Mouse (Mus musculus) T-helper 1 cell (primary cell): ENCODE results near the gene Nectin2.
"Not testable (repeated sequence)": the region's sequence is repeated elsewhere in the genome, so short reads cannot be mapped to it uniquely, and the experiment has no call there.

ENCODE experiments used
- in situ Hi-C: fragments of 300-600 bp; cut with MboI, MseI; formaldehyde crosslinking; loops from one replicate; pipeline ENCODE4 v1.15.1; 2025; ENCODE audit warnings: high pct_unique_total_duplicates

Gene Nectin2

DNA sequence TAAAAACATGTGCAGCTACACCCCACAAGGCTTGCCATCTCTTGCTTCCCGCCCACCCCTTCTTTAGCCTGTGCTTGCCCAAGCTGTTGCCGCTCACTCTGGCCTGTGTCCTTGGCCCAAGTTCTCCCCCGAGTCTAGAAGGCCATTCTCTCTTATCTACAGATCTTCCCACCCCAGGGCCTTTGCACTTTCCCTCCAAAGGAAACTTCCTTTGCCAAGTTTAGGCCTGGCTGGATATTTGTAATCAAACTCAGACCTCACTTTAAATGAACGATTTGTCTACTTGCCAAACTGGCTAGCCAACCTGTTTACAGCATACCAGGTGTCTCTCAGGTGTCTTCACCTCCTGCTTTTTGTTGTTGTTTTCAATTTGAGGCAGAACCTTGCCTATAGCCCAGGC lies 59.4 kb downstream of the Nectin2 start:
- in situ Hi-C loops: no loop called here

DNA sequence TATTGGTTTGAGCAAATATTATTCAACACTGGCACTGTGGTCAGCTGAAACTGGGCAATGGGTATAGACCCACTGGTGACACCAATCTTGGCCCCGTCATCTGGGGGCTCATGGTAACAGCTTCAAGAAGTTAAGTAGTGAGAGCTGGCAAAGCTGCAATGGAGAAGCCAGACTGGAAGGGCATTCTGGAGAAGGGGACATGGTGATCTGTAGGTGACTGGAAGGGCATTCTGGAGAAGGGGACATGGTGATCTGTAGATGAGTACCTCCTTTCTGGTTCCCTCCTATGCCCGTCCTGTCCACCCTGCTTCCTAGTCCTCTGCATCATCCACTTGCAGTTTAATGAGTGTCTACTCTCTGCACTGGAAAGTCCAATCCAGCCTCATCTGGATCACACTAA lies 61.7 kb downstream of the Nectin2 start:
- in situ Hi-C loops: no loop called here

DNA sequence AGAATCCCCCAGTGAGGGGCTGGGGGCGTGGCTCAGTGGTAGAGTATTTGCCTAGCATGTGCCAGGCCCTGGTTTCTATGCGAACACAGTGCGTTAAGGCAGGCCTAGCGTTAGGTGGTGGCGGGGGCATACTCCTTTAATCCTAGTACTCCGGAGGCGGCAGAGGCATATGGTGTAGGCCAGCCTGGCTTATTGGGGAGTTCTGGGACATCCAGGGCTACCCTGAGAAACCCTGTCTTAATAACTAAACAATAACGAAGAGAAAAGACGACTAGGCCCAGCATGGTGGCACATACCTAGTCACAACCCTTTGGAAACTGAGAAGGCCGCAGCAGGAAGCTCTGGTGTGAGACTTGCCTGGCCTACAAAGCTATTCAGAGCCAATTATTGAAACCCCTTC lies 62.2 kb downstream of the Nectin2 start:
- in situ Hi-C loops: no loop called here

DNA sequence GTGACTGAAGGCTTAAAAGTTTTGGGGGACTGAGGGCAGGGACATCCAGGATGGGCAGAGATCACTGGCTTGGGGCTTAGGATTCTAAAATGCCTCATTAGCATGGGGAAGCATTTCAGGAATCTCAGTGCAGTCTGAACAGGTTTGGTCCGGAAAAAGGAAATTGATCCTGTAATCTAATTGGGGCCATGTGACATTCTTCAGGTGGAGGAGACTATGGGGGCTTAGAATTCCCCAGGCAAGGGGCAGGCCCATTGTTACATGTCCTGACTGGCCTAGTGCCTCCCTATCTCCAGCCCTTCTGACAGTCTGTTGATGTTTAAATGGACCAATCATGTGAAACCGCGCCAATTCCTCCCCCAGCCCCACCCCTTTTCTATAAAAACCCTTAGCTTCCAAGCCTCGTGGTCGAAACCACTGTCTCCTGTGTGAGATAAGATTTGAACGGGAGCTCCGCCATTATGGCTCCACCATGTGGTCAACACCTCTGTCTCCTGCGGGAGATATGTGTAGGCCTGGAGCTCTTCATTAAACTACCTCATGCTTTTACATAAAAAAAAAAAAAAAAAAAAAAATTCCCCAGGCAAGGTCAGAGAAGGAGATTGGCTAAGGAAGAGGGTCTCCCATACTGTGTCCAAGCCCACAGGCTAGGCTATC lies 63.2 kb downstream of the Nectin2 start:
- in situ Hi-C loops: not testable (repeated sequence)

DNA sequence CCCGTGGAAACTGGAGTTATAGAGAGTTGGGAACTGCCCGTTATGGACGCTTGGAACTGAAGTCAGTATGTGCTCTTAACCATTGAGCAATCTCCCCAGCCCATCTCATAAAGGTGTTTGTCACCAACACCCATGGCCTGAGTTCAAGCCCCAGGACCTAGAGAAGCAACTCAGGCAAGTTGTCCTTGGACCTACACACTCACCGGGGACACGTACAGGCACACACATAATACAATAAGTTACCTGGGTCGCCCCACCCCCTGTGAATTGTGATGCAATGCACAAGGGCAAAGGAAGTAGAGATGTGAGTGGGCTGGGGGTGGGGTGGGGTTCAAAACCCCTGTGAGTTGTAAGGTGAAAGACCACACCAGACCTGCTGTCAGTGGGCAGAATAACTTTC lies 63.8 kb downstream of the Nectin2 start:
- in situ Hi-C loops: no loop called here

DNA sequence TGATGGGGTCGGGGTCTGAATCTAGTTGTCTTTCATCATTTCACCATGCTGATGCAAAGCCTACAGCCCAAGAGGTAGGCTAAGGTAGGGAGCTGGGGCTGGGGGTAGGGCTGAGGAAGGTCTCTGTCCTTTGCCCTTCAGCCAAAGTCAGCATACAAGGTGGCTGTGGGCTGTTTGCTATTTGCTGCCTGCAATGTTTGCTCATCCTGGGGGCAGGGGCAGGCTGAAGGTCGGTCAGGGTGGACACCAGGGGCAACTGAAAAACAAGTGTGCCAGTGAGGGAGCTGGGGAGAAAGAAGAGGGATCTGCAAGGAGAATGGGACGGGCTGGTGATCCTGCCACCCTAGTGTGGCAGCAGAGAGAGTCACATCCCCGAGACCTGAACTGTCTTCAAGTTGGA lies 64.9 kb downstream of the Nectin2 start:
- in situ Hi-C loops: no loop called here

DNA sequence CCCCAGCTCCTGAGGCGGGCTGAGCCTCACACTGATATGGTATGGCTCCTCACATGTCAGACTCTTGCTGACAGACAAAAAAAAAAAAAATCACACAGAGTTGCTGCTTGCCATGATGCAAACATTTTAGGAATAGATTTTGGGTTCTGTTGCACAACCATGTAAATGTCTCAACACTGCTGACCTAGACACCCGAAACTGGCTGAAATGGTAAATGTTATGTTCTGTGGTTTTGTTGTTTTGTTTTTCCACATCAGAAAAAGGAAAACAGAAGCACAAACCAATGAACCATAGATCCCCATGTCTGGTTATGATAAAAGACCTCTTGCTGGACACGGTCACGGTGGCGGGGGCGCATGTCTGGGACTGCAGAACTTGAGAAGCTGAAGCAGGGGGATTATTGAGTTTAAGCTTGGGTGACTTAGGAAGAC lies 66.5 kb downstream of the Nectin2 start:
- in situ Hi-C loops: no loop called here

DNA sequence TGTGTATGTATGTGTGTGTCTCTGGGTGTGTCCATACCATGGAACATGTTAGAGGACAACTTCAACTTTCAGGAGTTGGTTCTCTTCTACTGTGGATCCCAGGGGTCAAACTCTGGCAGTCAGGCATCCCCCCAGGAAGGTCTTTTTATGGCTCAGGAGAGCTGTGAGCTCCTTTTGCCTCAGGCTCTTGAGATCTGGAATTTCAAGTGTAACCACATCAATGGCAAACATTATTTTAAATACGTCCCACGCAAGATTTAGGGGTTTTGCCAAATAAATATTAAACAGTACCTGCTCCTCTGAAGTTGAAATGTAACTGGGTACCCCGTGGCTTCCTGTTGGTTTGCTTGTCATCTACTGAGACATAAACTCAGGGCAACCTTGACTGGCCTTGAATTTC lies 67.3 kb downstream of the Nectin2 start:
- in situ Hi-C loops: no loop called here

DNA sequence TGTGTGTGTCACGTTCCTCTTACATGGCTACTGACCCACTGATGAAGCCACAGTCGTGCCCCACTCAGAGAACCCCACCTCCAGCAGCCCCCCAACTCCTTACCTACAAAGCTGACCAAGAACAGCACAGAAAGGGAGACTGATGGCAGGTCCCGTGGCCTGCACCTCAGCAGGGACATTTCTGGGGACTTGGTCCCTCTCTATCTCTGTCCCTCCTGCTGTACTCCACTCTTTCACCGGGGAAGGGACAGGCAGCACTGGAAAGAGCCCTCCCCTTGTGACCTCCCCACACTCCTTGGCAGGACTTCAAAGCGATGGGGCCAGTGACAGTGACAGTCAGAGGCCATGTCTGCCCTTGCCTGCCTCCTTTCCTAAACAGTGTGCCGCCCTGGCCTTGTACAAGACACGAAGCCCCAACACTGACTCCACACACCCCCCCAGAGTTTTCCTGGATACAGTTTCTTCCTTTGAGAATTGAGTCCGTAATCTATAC lies 69.0 kb downstream of the Nectin2 start, which contains the start of the genes Gm44805 and Apoc4:
Gene Gm44805, minus strand, starts transcription at position 222 of the 493 bp plus-strand sequence.
Gene Apoc4, minus strand, starts transcription at position 278 of the 493 bp plus-strand sequence.
- in situ Hi-C loops: no loop called here

DNA sequence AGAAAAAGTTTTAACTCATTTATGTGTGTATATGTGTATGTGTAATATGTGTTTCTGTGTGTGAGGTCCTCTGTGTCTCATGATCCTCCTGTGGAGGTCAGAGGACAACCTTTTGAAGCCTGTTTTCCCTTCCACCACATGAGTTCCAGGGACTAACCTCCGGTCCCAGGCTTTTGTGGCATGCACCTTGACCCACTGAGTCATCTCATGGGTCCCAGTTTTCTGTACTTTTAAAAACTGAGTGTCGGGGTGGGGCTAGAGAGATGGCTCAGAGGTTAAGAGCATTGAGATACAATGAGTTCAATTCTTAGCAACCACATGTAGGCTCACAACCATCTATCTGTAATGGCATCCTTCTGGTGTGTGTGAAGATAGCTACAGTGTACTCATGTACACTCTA lies 69.6 kb downstream of the Nectin2 start:
- in situ Hi-C loops: no loop called here

DNA sequence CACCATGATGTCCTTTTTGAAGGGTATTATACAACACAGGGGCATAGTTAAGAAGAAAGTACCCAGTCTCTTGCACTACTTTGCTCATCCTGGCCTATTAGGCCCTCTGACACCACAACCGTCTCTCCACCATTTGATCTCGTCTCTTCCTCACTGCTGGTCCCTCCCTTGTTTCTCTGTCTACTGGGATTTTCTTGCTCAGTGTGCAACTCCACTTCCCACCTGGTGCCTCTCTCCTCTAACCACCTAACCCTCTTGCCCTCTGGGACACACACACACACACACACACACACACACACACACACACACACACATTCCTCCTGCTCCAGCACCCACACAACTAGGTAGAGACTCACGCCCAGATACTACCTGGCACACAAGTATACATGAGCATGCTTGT lies 71.4 kb downstream of the Nectin2 start:
- in situ Hi-C loops: no loop called here

DNA sequence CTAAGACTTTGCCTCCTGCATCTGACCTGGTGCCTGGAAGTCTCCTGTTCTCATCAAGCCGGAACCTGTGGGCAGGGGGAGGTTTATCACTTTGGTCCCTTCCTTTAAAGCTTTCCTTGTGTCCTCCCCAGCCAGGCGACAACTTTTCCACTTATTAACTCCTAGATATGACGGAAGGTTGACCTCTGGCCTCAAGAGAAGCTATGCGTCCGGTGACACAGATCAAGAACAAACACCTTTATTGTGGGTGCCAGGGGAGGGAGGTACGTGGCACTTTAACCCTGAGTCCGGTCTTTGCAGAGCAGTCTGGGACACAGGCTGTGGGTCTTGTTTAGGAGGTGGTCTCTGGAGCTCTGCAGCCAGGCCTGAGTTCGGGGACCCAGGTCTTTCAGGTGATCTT lies 72.4 kb downstream of the Nectin2 start, which contains the start of gene Apoc2:
Gene Apoc2, minus strand, starts transcription at position 70 of the 400 bp plus-strand sequence.
- in situ Hi-C loops: no loop called here

DNA sequence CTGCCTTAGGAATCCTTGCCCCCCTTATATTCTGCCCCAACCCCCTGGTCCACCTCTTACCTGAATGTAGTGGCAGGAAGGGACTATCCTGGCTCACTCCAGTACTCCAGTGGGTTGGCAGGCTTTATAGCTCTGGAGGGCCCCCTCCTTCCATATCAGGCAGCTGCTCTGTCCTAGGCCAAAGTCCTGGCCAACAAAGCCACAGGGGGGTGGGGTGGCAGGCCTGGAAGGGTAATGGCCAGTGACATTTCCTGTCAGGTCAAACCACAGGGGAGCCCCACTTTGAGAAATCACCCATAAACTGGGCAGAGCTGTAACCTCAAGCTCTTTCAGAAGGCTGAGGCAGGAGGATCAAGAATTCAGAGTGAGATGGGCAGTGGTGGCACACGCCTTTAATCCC lies 73.6 kb downstream of the Nectin2 start:
- in situ Hi-C loops: no loop called here

DNA sequence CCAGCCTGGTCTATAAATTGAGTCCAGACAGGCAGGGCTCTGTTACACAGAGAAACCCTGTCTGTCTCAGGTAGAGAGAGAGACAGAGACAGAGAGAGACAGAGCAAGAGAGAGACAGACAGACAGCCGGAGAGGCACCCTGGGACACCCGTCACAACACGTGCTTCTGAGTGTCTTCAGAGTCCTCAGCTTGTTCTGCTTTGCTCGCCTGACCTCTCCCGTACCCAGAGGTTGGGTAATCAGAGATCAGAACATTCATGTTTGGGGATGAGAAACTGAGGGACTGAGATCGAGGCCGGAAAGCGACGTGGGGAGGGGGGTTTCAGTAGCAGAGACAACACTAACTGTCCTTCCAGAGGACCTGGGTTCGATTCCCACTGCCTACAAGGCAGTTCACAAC lies 74.5 kb downstream of the Nectin2 start:
- in situ Hi-C loops: no loop called here

DNA sequence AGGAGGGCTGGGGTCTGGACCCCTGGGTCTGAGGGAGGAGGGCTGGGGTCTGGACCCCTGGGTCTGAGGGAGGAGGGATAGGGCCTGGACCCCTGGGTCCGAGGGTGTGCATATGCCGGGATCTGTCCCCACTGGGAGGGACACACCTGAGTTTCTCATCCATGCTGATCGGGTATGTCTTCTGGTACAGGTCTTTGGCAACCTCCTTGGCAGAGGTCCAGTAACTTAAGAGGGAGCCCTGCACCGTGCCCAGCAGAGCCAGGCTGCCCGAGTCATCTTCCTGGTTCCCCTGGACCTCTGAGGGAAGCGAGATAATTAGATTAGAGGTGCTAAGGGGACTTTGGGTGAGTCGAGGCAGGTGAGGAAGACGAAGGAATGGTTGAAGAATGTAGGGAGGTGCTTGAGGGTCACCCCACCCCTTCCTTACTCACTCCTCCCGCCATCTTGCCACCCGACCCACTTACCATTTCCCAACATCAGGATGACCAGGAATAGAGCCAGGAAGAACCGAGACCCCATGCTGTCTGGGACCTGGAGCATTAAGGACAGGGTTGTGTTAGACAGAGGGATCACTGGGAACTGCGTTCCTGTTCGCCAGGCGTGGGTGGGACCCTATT lies 77.1 kb downstream of the Nectin2 start:
- in situ Hi-C loops: no loop called here

DNA sequence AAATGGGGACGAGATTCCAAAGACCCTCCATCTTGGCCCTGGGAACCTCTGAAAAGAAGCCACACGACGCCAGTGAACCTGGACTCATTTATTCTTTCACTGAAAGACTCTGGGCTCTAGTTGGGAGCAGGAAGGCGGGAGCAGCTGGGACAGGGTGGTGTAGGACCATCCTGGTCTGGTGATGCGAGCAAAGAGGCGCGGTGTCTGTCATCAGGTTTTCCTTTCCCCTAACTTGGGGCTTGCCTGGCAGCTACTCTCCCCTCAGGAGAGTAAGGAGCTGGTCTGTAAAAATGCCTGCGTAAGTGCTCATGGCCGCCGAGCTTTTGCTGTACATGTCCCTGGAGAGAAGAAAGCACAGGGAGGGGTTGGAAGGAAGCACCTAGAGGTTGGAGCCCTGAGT lies 78.8 kb downstream of the Nectin2 start:
- in situ Hi-C loops: no loop called here

DNA sequence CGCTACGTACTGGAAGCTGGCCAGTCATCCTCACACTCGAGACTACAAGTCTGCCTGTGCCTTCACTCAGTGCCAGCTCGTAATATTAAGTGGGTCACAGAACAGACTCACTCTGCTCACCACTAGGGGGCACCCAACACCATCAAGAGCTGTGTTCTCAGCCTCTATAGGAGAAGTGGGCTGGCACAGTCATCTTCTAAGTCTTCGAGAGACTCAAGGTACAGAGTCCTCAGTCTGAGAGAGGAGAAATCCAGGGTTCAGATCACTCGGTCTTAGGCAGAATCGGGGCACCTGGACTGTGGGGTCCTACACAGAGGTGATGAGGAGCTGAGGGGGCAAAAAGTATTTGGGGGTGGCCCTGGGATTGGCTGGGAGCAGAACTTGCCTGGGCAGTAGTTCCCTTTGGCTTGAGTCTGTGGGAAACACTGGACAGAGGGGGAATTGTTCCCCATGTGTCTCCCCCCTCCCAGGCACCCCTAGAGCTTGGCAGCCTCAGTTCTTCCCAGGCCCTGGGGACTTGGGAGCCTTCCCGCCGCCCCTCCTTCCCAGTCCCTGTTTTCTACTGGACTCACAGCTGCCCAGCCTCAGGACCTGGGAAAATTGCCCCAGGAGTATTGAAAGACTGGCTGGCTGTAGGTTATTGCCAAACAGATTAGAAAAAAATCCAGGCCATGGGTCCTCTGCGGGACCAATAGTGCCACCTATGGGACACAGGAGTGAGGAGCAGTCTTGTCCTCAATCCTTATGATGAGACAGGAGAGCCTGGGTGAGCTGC lies 81.1 kb downstream of the Nectin2 start:
- in situ Hi-C loops: no loop called here

DNA sequence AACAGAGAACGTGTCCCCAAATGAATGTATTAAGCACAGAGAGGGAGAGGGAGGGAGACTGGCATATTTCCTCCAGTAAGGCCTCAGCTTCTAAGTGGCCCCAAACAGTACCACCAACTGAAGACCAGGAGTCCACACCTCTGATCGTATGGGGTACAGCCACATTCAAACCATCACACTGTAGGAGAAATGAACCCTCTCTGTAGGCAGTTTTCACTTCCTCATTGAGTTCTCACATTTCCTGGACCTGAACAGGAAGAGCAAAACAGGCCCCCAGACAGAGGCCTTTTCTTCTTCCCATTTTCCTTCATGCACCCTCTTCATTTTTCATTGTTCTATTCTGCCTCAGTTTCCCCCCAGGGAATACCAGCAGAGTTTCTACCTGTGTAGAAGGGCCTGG lies 82.8 kb downstream of the Nectin2 start:
- in situ Hi-C loops: no loop called here

DNA sequence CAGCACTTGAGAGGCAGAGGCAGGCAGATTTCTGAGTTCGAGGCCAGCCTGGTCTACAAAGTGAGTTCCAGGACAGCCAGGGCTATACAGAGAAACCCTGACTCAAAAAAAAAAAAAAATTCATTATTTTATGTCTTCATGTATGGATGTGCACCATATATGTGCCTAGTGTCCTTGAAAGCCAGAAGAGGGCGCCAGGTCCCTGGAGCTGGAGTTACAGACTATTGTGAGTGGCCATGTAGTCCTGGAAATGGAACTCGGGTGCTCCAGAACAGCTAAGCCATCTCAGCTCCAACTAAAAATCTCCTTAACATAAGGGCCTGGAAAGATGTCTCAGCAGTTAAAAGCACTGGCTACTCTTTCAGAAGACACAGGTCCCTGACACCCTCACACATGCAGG lies 83.5 kb downstream of the Nectin2 start:
- in situ Hi-C loops: no loop called here
